In the genomic region with DNA sequence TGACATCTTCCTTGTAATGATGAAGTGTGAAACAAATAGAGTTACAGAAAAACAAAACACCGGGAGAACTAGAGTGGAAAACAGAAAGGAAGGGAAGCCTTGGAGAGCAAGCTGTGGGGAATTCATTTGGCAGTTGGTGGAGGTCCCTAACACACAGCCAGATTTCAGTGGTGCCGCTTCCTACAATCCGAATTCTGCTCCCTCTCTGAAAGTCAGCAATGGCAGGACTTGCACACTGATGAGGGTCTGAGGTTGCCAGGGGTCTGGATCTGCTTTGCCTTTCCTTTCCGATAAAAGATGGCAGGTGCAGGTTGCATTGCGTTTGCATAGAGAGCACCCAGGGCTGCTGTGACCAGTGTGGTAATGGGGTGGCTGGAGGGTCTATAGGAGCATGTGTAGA, we compare ENCODE assay signal across 18 mouse cellular contexts. TPM values are rescaled to one million over a fixed set of nuclear protein-coding genes. Genes with fewer than 3 reads are reported as not detected.
DNase-seq lines count a peak whose midpoint lies in the region; ATAC-seq lines count a peak whose summit lies in the region.
"Had no signal": no experiment of that assay in that cellular context is flagged by ENCODE, and none has a peak within 500 bp of the region (broad histone marks: within the 10 kb centered on the region; RNA-seq: fewer than 3 reads in every experiment).

No protein-coding gene starts in this region.

- H3K27me3 ChIP-seq in forebrain, embryonic 13.5 days: no peaks in the 10 kb centered on the region
- H3K27me3 ChIP-seq in forebrain, embryonic 12.5 days: no peaks in the 10 kb centered on the region
- no peaks in the 10 kb centered on the region for H3K27me3 ChIP-seq in hindbrain, embryonic 14.5 days (ENCODE audit: control insufficient read depth, insufficient read depth, low read length)
- H3K27me3 ChIP-seq in hindbrain, embryonic 11.5 days (ENCODE audit: control insufficient read depth, insufficient read depth, low read length): no peaks in the 10 kb centered on the region
- no peaks in the 10 kb centered on the region for H3K27me3 ChIP-seq in neural tube, embryonic 13.5 days
- H3K27me3 ChIP-seq: midbrain, embryonic 15.5 days had no signal

- H3K9ac ChIP-seq in forebrain, embryonic 13.5 days: no peak overlapping the region
- H3K9ac ChIP-seq in forebrain, embryonic 12.5 days: no peak overlapping the region
- no peak overlapping the region for H3K9ac ChIP-seq in hindbrain, embryonic 14.5 days
- no peak overlapping the region for H3K9ac ChIP-seq in hindbrain, embryonic 11.5 days (ENCODE audit: low read depth, low read length)
- no peak overlapping the region for H3K9ac ChIP-seq in neural tube, embryonic 13.5 days
- H3K9ac ChIP-seq: midbrain, embryonic 15.5 days had no signal

- ATAC-seq in forebrain, embryonic 13.5 days: no peak
- no peak for ATAC-seq in forebrain, embryonic 12.5 days (ENCODE audit: low FRiP score)
- ATAC-seq in hindbrain, embryonic 14.5 days (ENCODE audit: low FRiP score): no peak
- no peak for ATAC-seq in hindbrain, embryonic 11.5 days (ENCODE audit: low FRiP score)
- no peak for ATAC-seq in neural tube, embryonic 13.5 days (ENCODE audit: low read depth)
- ATAC-seq: midbrain, embryonic 15.5 days had no signal

- no peak overlapping the region for H3K4me3 ChIP-seq in forebrain, embryonic 13.5 days
- H3K4me3 ChIP-seq in forebrain, embryonic 12.5 days (replicated peaks): no peak overlapping the region
- no peak overlapping the region for H3K4me3 ChIP-seq in hindbrain, embryonic 14.5 days (replicated peaks; ENCODE audit: low read length)
- no peak overlapping the region for H3K4me3 ChIP-seq in hindbrain, embryonic 11.5 days (ENCODE audit: low read depth, low read length)
- H3K4me3 ChIP-seq in neural tube, embryonic 13.5 days: no peak overlapping the region
- H3K4me3 ChIP-seq: heart, embryonic 10.5 days; midbrain, embryonic 15.5 days had no signal

- H3K27ac ChIP-seq in forebrain, embryonic 13.5 days: peak overlapping the region; percentile 8; the same call in 1 of the 2 replicates
- no peak overlapping the region for H3K27ac ChIP-seq in forebrain, embryonic 12.5 days
- H3K27ac ChIP-seq in hindbrain, embryonic 14.5 days: 0 out of 2 replicates have a peak overlapping the region, but pooled peaks have one; percentile 9
- no peak overlapping the region for H3K27ac ChIP-seq in hindbrain, embryonic 11.5 days (ENCODE audit: low read depth, low read length)
- 0 out of 2 replicates have a peak overlapping the region, but pooled peaks have one; percentile 13 for H3K27ac ChIP-seq in neural tube, embryonic 13.5 days (replicated peaks)
- H3K27ac ChIP-seq: heart, embryonic 10.5 days; midbrain, embryonic 15.5 days had no signal

- WGBS in forebrain, embryonic 13.5 days: 68% methylated on average over 5 of the region's 5 CpGs
- 84% methylated on average over 5 of the region's 5 CpGs for WGBS in forebrain, embryonic 12.5 days
- 59% methylated on average over 5 of the region's 5 CpGs for WGBS in hindbrain, embryonic 14.5 days
- WGBS in hindbrain, embryonic 11.5 days: 82% methylated on average over 5 of the region's 5 CpGs
- WGBS in neural tube, embryonic 13.5 days: 62% methylated on average over 5 of the region's 5 CpGs

- peaks cover 45% of the 10 kb centered on the region for H3K4me1 ChIP-seq in forebrain, embryonic 13.5 days
- H3K4me1 ChIP-seq in forebrain, embryonic 12.5 days: peaks cover 9% of the 10 kb centered on the region
- peaks cover 14% of the 10 kb centered on the region; the same call in 1 of the 2 replicates for H3K4me1 ChIP-seq in hindbrain, embryonic 14.5 days (replicated peaks; ENCODE audit: control insufficient read depth, insufficient read depth, low read length)
- no peaks in the 10 kb centered on the region for H3K4me1 ChIP-seq in hindbrain, embryonic 11.5 days (replicated peaks; ENCODE audit: control insufficient read depth, insufficient read depth, low read length)
- peaks cover 45% of the 10 kb centered on the region for H3K4me1 ChIP-seq in neural tube, embryonic 13.5 days (replicated peaks)
- H3K4me1 ChIP-seq: heart, embryonic 10.5 days had no signal

- H3K9me3 ChIP-seq in forebrain, embryonic 13.5 days (replicated peaks): no peaks in the 10 kb centered on the region
- H3K9me3 ChIP-seq in forebrain, embryonic 12.5 days: no peaks in the 10 kb centered on the region
- H3K9me3 ChIP-seq in hindbrain, embryonic 14.5 days (ENCODE audit: control insufficient read depth, low read length): no peaks in the 10 kb centered on the region
- no peaks in the 10 kb centered on the region for H3K9me3 ChIP-seq in hindbrain, embryonic 11.5 days (ENCODE audit: control insufficient read depth, low read length)
- no peaks in the 10 kb centered on the region for H3K9me3 ChIP-seq in neural tube, embryonic 13.5 days
- H3K9me3 ChIP-seq: heart, embryonic 10.5 days; midbrain, embryonic 15.5 days had no signal

- H3K4me2 ChIP-seq in forebrain, embryonic 13.5 days: no peak overlapping the region
- no peak overlapping the region for H3K4me2 ChIP-seq in forebrain, embryonic 12.5 days
- H3K4me2 ChIP-seq in hindbrain, embryonic 14.5 days (replicated peaks): no peak overlapping the region
- H3K4me2 ChIP-seq in hindbrain, embryonic 11.5 days (replicated peaks; ENCODE audit: low read depth, low read length): no peak overlapping the region
- no peak overlapping the region for H3K4me2 ChIP-seq in neural tube, embryonic 13.5 days
- H3K4me2 ChIP-seq: midbrain, embryonic 15.5 days had no signal

- DNase-seq in hindbrain, embryonic 14.5 days (ENCODE audit: low spot score): no peak
- no peak for DNase-seq in hindbrain, embryonic 11.5 days (ENCODE audit: low spot score)
- DNase-seq in neural tube, embryonic 10.5 days (ENCODE audit: extremely low spot score, low spot score): no peak
- no peak for DNase-seq in adrenal gland, adult (ENCODE audit: inconsistent age in 2 of 2, low spot score in 1 of 2)
- DNase-seq in natural killer cell, adult 2 months (ENCODE audit: low spot score in 2 of 2): no peak
- DNase-seq: B cell, adult 2 months; gastrocnemius, postnatal 14 days; kidney, adult 2 months; kidney, postnatal 10 days; left cerebral cortex, postnatal 4 days; liver; lung, postnatal 10 days; thymus, postnatal 14 days had no signal

- H3K36me3 ChIP-seq in forebrain, embryonic 13.5 days (ENCODE audit: poor library complexity, severe bottlenecking): peaks cover 16% of the 10 kb centered on the region; the same call in 1 of the 2 replicates
- H3K36me3 ChIP-seq in forebrain, embryonic 12.5 days (replicated peaks): peaks cover 11% of the 10 kb centered on the region
- no peaks in the 10 kb centered on the region for H3K36me3 ChIP-seq in hindbrain, embryonic 14.5 days (replicated peaks; ENCODE audit: control insufficient read depth, insufficient read depth)
- H3K36me3 ChIP-seq in hindbrain, embryonic 11.5 days (ENCODE audit: control insufficient read depth, insufficient read depth, low read length): no peaks in the 10 kb centered on the region
- no peaks in the 10 kb centered on the region for H3K36me3 ChIP-seq in neural tube, embryonic 13.5 days
- H3K36me3 ChIP-seq: midbrain, embryonic 15.5 days had no signal

RNA-seq across cellular contexts. Expression of gene E130114P18Rik, which starts 18.1 kb away (rescaled TPM):
- 64.7 and 71.1 TPM in 2 replicates for polyA plus RNA-seq in forebrain, embryonic 13.5 days (2015; fragmentation: Nextera tagmentation; extraction: Ambion mirVana)
- polyA plus RNA-seq in forebrain, embryonic 12.5 days (2016; fragmentation: Nextera tagmentation; extraction: Ambion mirVana): 50.8 and 52.3 TPM in 2 replicates
- 26.3 and 28.0 TPM in 2 replicates for polyA plus RNA-seq in hindbrain, embryonic 14.5 days (2014; fragmentation: Nextera tagmentation; extraction: Ambion mirVana)
- 28.5 and 36.5 TPM in 2 replicates for polyA plus RNA-seq in hindbrain, embryonic 11.5 days (2014; fragmentation: Nextera tagmentation; extraction: Ambion mirVana)
- polyA plus RNA-seq in neural tube, embryonic 13.5 days (2015; fragmentation: Nextera tagmentation; extraction: Ambion mirVana): 22.0 and 30.7 TPM in 2 replicates

RNA-seq across cellular contexts. Expression of gene Nfia, which starts 23.4 kb away (rescaled TPM):
- polyA plus RNA-seq in forebrain, embryonic 13.5 days (2015; fragmentation: Nextera tagmentation; extraction: Ambion mirVana): 93.7 and 121 TPM in 2 replicates
- polyA plus RNA-seq in forebrain, embryonic 12.5 days (2016; fragmentation: Nextera tagmentation; extraction: Ambion mirVana): 62.1 and 67.2 TPM in 2 replicates
- polyA plus RNA-seq in hindbrain, embryonic 14.5 days (2014; fragmentation: Nextera tagmentation; extraction: Ambion mirVana): 47.8 and 49.2 TPM in 2 replicates
- 29.8 and 45.6 TPM in 2 replicates for polyA plus RNA-seq in hindbrain, embryonic 11.5 days (2014; fragmentation: Nextera tagmentation; extraction: Ambion mirVana)
- polyA plus RNA-seq in neural tube, embryonic 13.5 days (2015; fragmentation: Nextera tagmentation; extraction: Ambion mirVana): 45.1 and 51.6 TPM in 2 replicates

Comparison
In these comparisons a context has a peak if more than half of its experiments do, and no peak if none do; other contexts are left out.
1. H3K27ac ChIP-seq: peak in forebrain, embryonic 13.5 days (single experiment), hindbrain, embryonic 14.5 days (single experiment) and neural tube, embryonic 13.5 days (single experiment); none in forebrain, embryonic 12.5 days (single experiment) and hindbrain, embryonic 11.5 days (single experiment).